Mouse (Mus musculus) CH12.LX (cell line): ENCODE data around the gene Mapkapk2.

Source experiments
- CTCF ChIP-seq, 2 experiments: IDR thresholded peaks in 1 of 2; conservative IDR thresholded peaks in 1 of 2; 2 replicates each; pipeline ENCODE4 v1.5.1; 2011 to 2012; ENCODE audit warnings: low read depth in 2 of 2, low read length in 2 of 2, improper control_type of control experiment in 1 of 2, inconsistent platforms in 1 of 2, mild to moderate bottlenecking in 1 of 2, moderate library complexity in 1 of 2
- EP300 ChIP-seq: IDR thresholded peaks from 2 replicates; pipeline ENCODE4 v1.6.1; 2011; ENCODE audit warnings: low read length, improper control_type of control experiment
- GABPA ChIP-seq: IDR thresholded peaks from 2 replicates; pipeline ENCODE4 v1.6.1; 2012; ENCODE audit warnings: low read depth, low read length, improper control_type of control experiment, inconsistent platforms; ENCODE audit not compliant: insufficient replicate concordance
- KAT2A ChIP-seq: IDR thresholded peaks from 2 replicates; pipeline ENCODE4 v1.6.1; 2012; ENCODE audit warnings: low read length, improper control_type of control experiment, inconsistent platforms; ENCODE audit not compliant: insufficient replicate concordance
- MEF2A ChIP-seq: IDR thresholded peaks from 2 replicates; pipeline ENCODE4 v1.6.1; 2014; ENCODE audit warnings: low read depth, mild to moderate bottlenecking, inconsistent platforms, low read length, improper control_type of control experiment, borderline replicate concordance
- MYC ChIP-seq: IDR thresholded peaks from 2 replicates; pipeline ENCODE4 v1.6.1; 2011; ENCODE audit warnings: low read depth, mild to moderate bottlenecking, improper control_type of control experiment, low read length
- POLR2A ChIP-seq: IDR thresholded peaks from 2 replicates; pipeline ENCODE4 v1.6.1; 2011; ENCODE audit warnings: low read depth, mild to moderate bottlenecking, improper control_type of control experiment, low read length
- RAD21 ChIP-seq: IDR thresholded peaks from 2 replicates; pipeline ENCODE4 v1.6.1; 2011; ENCODE audit warnings: low read depth, mild to moderate bottlenecking, low read length, improper control_type of control experiment, moderate library complexity
- TCF12 ChIP-seq: IDR thresholded peaks from 2 replicates; pipeline ENCODE4 v1.6.1; 2014; ENCODE audit warnings: low read depth, mild to moderate bottlenecking, inconsistent platforms, low read length, improper control_type of control experiment
- ZKSCAN1 ChIP-seq: IDR thresholded peaks from 2 replicates; pipeline ENCODE4 v1.6.1; 2012; ENCODE audit warnings: low read depth, inconsistent platforms, low read length, improper control_type of control experiment, borderline replicate concordance

- TF ChIP-seq POLR2A (no peak), TCF12 (no peak), MYC (peak; percentile 87), ZKSCAN1 (no peak), KAT2A (no peak), EP300 (no peak), GABPA (no peak), CTCF (conservative IDR thresholded peaks at IDR 0.05 in 1 of 2, IDR thresholded peaks at IDR 0.05 in 1 of 2; ENCODE audit: low read depth in 2 of 2, low read length in 2 of 2) (peak; percentile 53 to 82), RAD21 (peak; percentile 73), MEF2A (no peak)
Observed at GRCm38 (mm10) chr1:131060290-131061253, 37.1 kb downstream of the Mapkapk2 start.
